ENCODE assay signal across 19 mouse cellular contexts in the genomic region with DNA sequence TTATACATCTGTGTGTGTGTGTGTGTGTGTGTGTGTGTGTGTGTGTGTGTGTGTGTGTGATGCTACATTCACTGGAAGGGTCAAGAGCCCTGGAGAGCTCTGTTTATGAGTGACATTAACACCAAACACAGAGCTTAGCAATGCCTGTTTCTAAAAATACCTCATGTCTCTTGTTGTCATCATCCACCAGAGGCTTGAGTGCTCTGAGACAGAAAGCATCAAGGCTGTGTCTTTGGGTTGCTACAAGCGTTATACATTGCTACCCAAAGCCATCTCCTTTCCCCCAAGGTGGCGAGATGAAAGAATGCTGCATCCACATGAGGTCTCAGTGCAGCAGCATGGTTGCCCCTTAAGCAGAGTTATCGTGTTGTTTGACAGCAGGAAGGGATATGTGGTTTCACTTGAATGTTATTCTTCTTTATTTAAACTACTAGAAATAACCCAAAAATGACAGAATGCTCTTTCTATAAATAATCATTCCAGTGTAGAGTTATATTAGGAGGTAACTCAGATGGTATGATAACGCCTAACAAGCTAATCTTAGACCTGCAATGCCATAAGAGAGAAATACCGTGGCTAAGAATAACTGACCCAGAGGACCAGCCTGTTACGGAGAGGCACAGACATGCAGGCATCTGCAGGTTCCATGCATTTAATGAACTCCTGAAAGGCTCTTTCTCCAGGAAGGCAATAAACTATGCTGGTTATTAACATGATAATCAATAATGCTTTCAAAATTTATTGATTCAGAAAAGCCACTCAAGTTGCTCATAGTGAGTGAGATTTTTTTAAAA.
A peak's percentile ranks its signal among the peaks of the same experiment; 100 is the strongest.
DNase-seq lines count a peak whose midpoint lies in the region; ATAC-seq and TF ChIP-seq lines count a peak whose summit lies in the region.
"Had no signal": no experiment of that assay in that cellular context is flagged by ENCODE, and none has a peak within 500 bp of the region (broad histone marks: within the 10 kb centered on the region; RNA-seq: fewer than 3 reads in every experiment).

No protein-coding gene starts in this region.

- H3K36me3 ChIP-seq in forebrain, postnatal 0 days (ENCODE audit: insufficient read depth), result no peaks in the 10 kb centered on the region
- no peaks in the 10 kb centered on the region for H3K36me3 ChIP-seq in forebrain, embryonic 16.5 days (ENCODE audit: control insufficient read depth, insufficient read depth)
- no peaks in the 10 kb centered on the region for H3K36me3 ChIP-seq in heart, embryonic 14.5 days (ENCODE audit: control insufficient read depth, insufficient read depth, low read length)
- H3K36me3 ChIP-seq in myocyte (ENCODE audit: control insufficient read depth, insufficient read depth), result no peaks in the 10 kb centered on the region
- H3K36me3 ChIP-seq: hindbrain, embryonic 15.5 days; limb, embryonic 13.5 days had no signal

- 71% methylated on average over 6 of the region's 6 CpGs for WGBS in forebrain, postnatal 0 days
- 79% methylated on average over 6 of the region's 6 CpGs for WGBS in forebrain, embryonic 16.5 days
- 23% methylated on average over 6 of the region's 6 CpGs for WGBS in heart, embryonic 14.5 days

- no peak overlapping the region; the same call in 1 of the 2 replicates for H3K27ac ChIP-seq in forebrain, postnatal 0 days (ENCODE audit: low read depth, low read length)
- no peak overlapping the region for H3K27ac ChIP-seq in forebrain, embryonic 16.5 days (ENCODE audit: low read length)
- H3K27ac ChIP-seq in heart, embryonic 14.5 days (replicated peaks in 1 of 2; ENCODE audit: control insufficient read depth in 1 of 2, insufficient read depth in 1 of 2, low read depth in 2 of 2, low read length in 2 of 2), result peak overlapping the region; percentile 93 to 95
- H3K27ac ChIP-seq: hindbrain, embryonic 15.5 days; limb, embryonic 13.5 days had no signal

- H3K27me3 ChIP-seq in forebrain, postnatal 0 days (ENCODE audit: insufficient read depth, low read length), result no peaks in the 10 kb centered on the region
- H3K27me3 ChIP-seq in forebrain, embryonic 16.5 days (replicated peaks; ENCODE audit: control insufficient read depth, insufficient read depth, low read length), result no peaks in the 10 kb centered on the region
- no peaks in the 10 kb centered on the region for H3K27me3 ChIP-seq in heart, embryonic 14.5 days (ENCODE audit: control insufficient read depth, insufficient read depth, low read length)
- H3K27me3 ChIP-seq in myocyte (ENCODE audit: control insufficient read depth, insufficient read depth, insufficient read length), result no peaks in the 10 kb centered on the region
- H3K27me3 ChIP-seq: hindbrain, embryonic 15.5 days; limb, embryonic 13.5 days had no signal

- H3K4me1 ChIP-seq in forebrain, postnatal 0 days (ENCODE audit: insufficient read depth), result no peaks in the 10 kb centered on the region
- H3K4me1 ChIP-seq in forebrain, embryonic 16.5 days (replicated peaks; ENCODE audit: control insufficient read depth, insufficient read depth, low read length), result no peaks in the 10 kb centered on the region; the same call in 1 of the 2 replicates
- peaks cover 9 to 25% of the 10 kb centered on the region in 2 experiments for H3K4me1 ChIP-seq in heart, embryonic 14.5 days (ENCODE audit: control insufficient read depth in 2 of 2, insufficient read depth in 2 of 2, low read length in 2 of 2)
- H3K4me1 ChIP-seq: limb, embryonic 13.5 days had no signal

- no peak overlapping the region for H3K4me3 ChIP-seq in forebrain, postnatal 0 days (ENCODE audit: low read depth, low read length)
- no peak overlapping the region for H3K4me3 ChIP-seq in forebrain, embryonic 16.5 days (replicated peaks; ENCODE audit: low read length)
- peak overlapping the region; percentile 25 to 40; a peak in 3 of 4 replicates for H3K4me3 ChIP-seq in heart, embryonic 14.5 days (ENCODE audit: control insufficient read depth in 1 of 2, insufficient read depth in 1 of 2, low read depth in 1 of 2, low read length in 2 of 2)
- H3K4me3 ChIP-seq in myocyte, result no peak overlapping the region
- H3K4me3 ChIP-seq: hindbrain, embryonic 15.5 days; limb, embryonic 13.5 days had no signal

- no peak for TF ChIP-seq POLR2A in myocyte (IDR thresholded peaks at IDR 0.05; ENCODE audit: insufficient read length, low read depth)

- no peaks in the 10 kb centered on the region for H3K9me3 ChIP-seq in forebrain, postnatal 0 days (ENCODE audit: low read length)
- H3K9me3 ChIP-seq in forebrain, embryonic 16.5 days (ENCODE audit: control insufficient read depth, low read length), result no peaks in the 10 kb centered on the region
- no peaks in the 10 kb centered on the region for H3K9me3 ChIP-seq in heart, embryonic 14.5 days (ENCODE audit: control insufficient read depth, low read length)
- H3K9me3 ChIP-seq: hindbrain, embryonic 15.5 days; limb, embryonic 13.5 days had no signal

- no peak for TF ChIP-seq CTCF in forebrain, postnatal 0 days (IDR thresholded peaks at IDR 0.05; ENCODE audit: low read depth)

- peak; percentile 29 for ATAC-seq in forebrain, postnatal 0 days
- ATAC-seq in forebrain, embryonic 16.5 days, result no peak
- ATAC-seq in heart, embryonic 14.5 days (ENCODE audit: insufficient number of reproducible peaks, insufficient read depth, low FRiP score, low read depth), result peak; percentile 77
- ATAC-seq in common myeloid progenitor, adult 5-6 weeks (replicated peaks; ENCODE audit: low read depth, poor library complexity, severe bottlenecking), result 0 out of 2 replicates have a peak, but pooled peaks have one; percentile 39
- ATAC-seq: liver, postnatal 0 days had no signal

- no peak for DNase-seq in forebrain, postnatal 0 days
- DNase-seq in heart, adult 8-10 months (ENCODE audit: low spot score), result no peak
- no peak for DNase-seq in kidney, postnatal 10 days
- no peak for DNase-seq in ovary, postnatal 10 days (ENCODE audit: low spot score)
- DNase-seq: adrenal gland, adult 2 months; B cell, adult 2 months; cerebellum, adult 8-10 months; kidney, adult 18-20 months; kidney, postnatal 4 days; liver, postnatal 0 days; lung, postnatal 4 days; spleen, adult 18-20 months; thymus, postnatal 25 days had no signal

- no peak overlapping the region for H3K4me2 ChIP-seq in forebrain, postnatal 0 days (ENCODE audit: low read depth)
- no peak overlapping the region for H3K4me2 ChIP-seq in forebrain, embryonic 16.5 days (ENCODE audit: low read length)
- peak overlapping the region; percentile 60 for H3K4me2 ChIP-seq in heart, embryonic 14.5 days (ENCODE audit: low read length)
- H3K4me2 ChIP-seq in myocyte (ENCODE audit: low read depth), result peak overlapping the region; percentile 55
- H3K4me2 ChIP-seq: hindbrain, embryonic 15.5 days; limb, embryonic 13.5 days had no signal

- H3ac ChIP-seq in myocyte (ENCODE audit: control insufficient read depth, insufficient read length), result no peak overlapping the region

- H3K79me2 ChIP-seq in myocyte (ENCODE audit: control insufficient read depth, insufficient read depth), result no peaks in the 10 kb centered on the region

- no peak overlapping the region for H3K9ac ChIP-seq in forebrain, postnatal 0 days
- no peak overlapping the region for H3K9ac ChIP-seq in forebrain, embryonic 16.5 days (replicated peaks; ENCODE audit: low read depth, low read length)
- H3K9ac ChIP-seq in heart, embryonic 14.5 days (ENCODE audit: low read length), result peak overlapping the region; percentile 57; the same call in 1 of the 2 replicates
- H3K9ac ChIP-seq: hindbrain, embryonic 15.5 days; limb, embryonic 13.5 days; liver, postnatal 0 days had no signal

TF ChIP-seq in myocyte, 11 proteins besides CTCF, POLR2A, EP300 and RAD21:
- no peak for TF ChIP-seq REST (IDR thresholded peaks at IDR 0.05; ENCODE audit: insufficient read depth, insufficient read length)
- TF ChIP-seq TCF3 (IDR thresholded peaks at IDR 0.05; ENCODE audit: insufficient read length, low read depth), result no peak
- TF ChIP-seq CEBPB (IDR thresholded peaks at IDR 0.05; ENCODE audit: insufficient read depth, poor library complexity, severe bottlenecking), result no peak
- TF ChIP-seq TCF12 (IDR thresholded peaks at IDR 0.05; ENCODE audit: insufficient read depth, poor library complexity, severe bottlenecking), result no peak
- TF ChIP-seq POLR2AphosphoS2 (IDR thresholded peaks at IDR 0.05; ENCODE audit: insufficient read length, low read depth), result no peak
- TF ChIP-seq E2F4 (IDR thresholded peaks at IDR 0.05; ENCODE audit: insufficient read depth), result no peak

Comparison
In these comparisons a context has a peak if more than half of its experiments do, and no peak if none do; other contexts are left out.
1. H3K27ac ChIP-seq: peak in heart, embryonic 14.5 days (2 of 2); none in forebrain, postnatal 0 days (single experiment) and forebrain, embryonic 16.5 days (single experiment).
2. H3K4me2 ChIP-seq: peak in heart, embryonic 14.5 days (single experiment) and myocyte (single experiment); none in forebrain, postnatal 0 days (single experiment) and forebrain, embryonic 16.5 days (single experiment).
3. H3K4me3 ChIP-seq: peak in heart, embryonic 14.5 days (2 of 2); none in forebrain, postnatal 0 days (single experiment), forebrain, embryonic 16.5 days (single experiment) and myocyte (single experiment).